Mouse (Mus musculus) intestine, embryonic 16.5 days (tissue): ENCODE measurements around the gene Ehbp1l1. TPM values are rescaled to one million over a fixed set of nuclear protein-coding genes. Genes with fewer than 3 reads are reported as not detected.

ENCODE experiments used
- microRNA-seq: library from miRNA; unstranded; fragments of <30 nt; microRNA quantifications from one replicate; pipeline ENCODE4, GENCODE M21; 2016
- polyA plus RNA-seq: library from polyadenylated mRNA; unstranded; fragments of >200 nt; fragmentation: Nextera tagmentation; extraction: Ambion mirVana; gene quantifications from 2 replicates; pipeline ENCODE4 v1.2.1, GENCODE M21; 2015

The Ehbp1l1 gene
- polyA plus RNA-seq, 1 experiment from 2014 or later, result 48.6 TPM

Small RNA genes lying within 50 kb of the gene (microRNA-seq; reads per million reads assigned to microRNA genes)
- gene Mir6987, result not detected

Other genes starting within 250 kb of the Ehbp1l1 start
- 32.7 and 36.5 TPM in 2 replicates for gene Mus81, start 237.9 kb downstream of the Ehbp1l1 start, polyA plus RNA-seq
- gene Cfl1, start 235.9 kb downstream of the Ehbp1l1 start, polyA plus RNA-seq, result 2,274 and 2,378 TPM in 2 replicates
- gene 1700020D05Rik, start 222.5 kb downstream of the Ehbp1l1 start, polyA plus RNA-seq, result not detected in 2 replicates
- gene Snx32, start 215.8 kb downstream of the Ehbp1l1 start, polyA plus RNA-seq, result 6.9 and 7.4 TPM in 2 replicates
- 24.4 and 25.6 TPM in 2 replicates for gene Ovol1, start 165.7 kb downstream of the Ehbp1l1 start, polyA plus RNA-seq
- gene Ap5b1, start 158.3 kb downstream of the Ehbp1l1 start, polyA plus RNA-seq, result 10.3 and 10.8 TPM in 2 replicates
- 111 and 131 TPM in 2 replicates for gene Rnaseh2c, start 124.4 kb downstream of the Ehbp1l1 start, polyA plus RNA-seq
- gene Kat5, start 116.1 kb downstream of the Ehbp1l1 start, polyA plus RNA-seq, result 40.2 and 40.9 TPM in 2 replicates
- gene Rela, start 88.8 kb downstream of the Ehbp1l1 start, polyA plus RNA-seq, result 43.2 and 43.9 TPM in 2 replicates
- gene Sipa1, start 62.6 kb downstream of the Ehbp1l1 start, polyA plus RNA-seq, result 15.8 and 20.8 TPM in 2 replicates
- 28.7 and 33.7 TPM in 2 replicates for gene Map3k11, start 37.6 kb downstream of the Ehbp1l1 start, polyA plus RNA-seq
- 15.1 and 16.8 TPM in 2 replicates for gene Pcnx3, start 37.4 kb downstream of the Ehbp1l1 start, polyA plus RNA-seq
- gene Kcnk7, start 21.9 kb downstream of the Ehbp1l1 start, polyA plus RNA-seq, result 0.13 and 0.34 TPM in 2 replicates
- gene Fam89b, start 3.3 kb upstream of the Ehbp1l1 start, polyA plus RNA-seq, result 56.6 and 57.8 TPM in 2 replicates
- gene Ltbp3, start 14.6 kb upstream of the Ehbp1l1 start, polyA plus RNA-seq, result 14.0 and 20.8 TPM in 2 replicates
- 58.9 and 64.3 TPM in 2 replicates for gene Scyl1, start 45.1 kb upstream of the Ehbp1l1 start, polyA plus RNA-seq
- 31.1 and 31.7 TPM in 2 replicates for gene Frmd8, start 149.0 kb upstream of the Ehbp1l1 start, polyA plus RNA-seq
- gene Slc25a45, start 151.5 kb upstream of the Ehbp1l1 start, polyA plus RNA-seq, result 3.4 and 4.1 TPM in 2 replicates
- 1.5 and 1.7 TPM in 2 replicates for gene Tigd3, start 167.8 kb upstream of the Ehbp1l1 start, polyA plus RNA-seq
- gene Dpf2, start 186.7 kb upstream of the Ehbp1l1 start, polyA plus RNA-seq, result 109 and 119 TPM in 2 replicates
- gene Cdc42ep2, start 198.5 kb upstream of the Ehbp1l1 start, polyA plus RNA-seq, result 14.7 and 15.1 TPM in 2 replicates
- 58.4 and 61.7 TPM in 2 replicates for gene Pola2, start 237.9 kb upstream of the Ehbp1l1 start, polyA plus RNA-seq